ENCODE assay signal across 17 mouse cellular contexts in the genomic region with DNA sequence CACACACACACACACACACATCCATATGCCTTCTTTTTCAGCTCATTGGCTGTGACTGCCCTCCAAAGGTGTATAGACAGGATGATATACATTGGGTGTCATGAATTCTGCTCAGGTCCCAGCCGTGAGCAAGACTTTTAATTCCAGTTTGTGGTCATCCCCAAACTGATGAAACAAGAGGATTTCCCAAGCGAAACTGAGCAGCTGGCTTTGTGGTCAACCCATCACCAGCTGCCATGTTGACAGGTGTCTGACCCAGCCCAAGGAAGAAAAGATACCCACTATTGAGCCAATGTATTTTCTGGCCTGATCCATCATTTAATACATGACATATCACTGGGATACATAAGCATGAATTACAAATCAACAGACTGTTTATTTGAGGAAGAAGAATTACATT.
"Had no signal": no experiment of that assay in that cellular context is flagged by ENCODE, and none has a peak within 500 bp of the region (broad histone marks: within the 10 kb centered on the region; RNA-seq: fewer than 3 reads in every experiment).

No protein-coding gene starts in this region.

- H3K9me3 ChIP-seq: limb, embryonic 12.5 days; limb, embryonic 15.5 days; liver, embryonic 15.5 days; lung, embryonic 15.5 days; midbrain, embryonic 12.5 days; midbrain, embryonic 15.5 days; stomach, embryonic 15.5 days had no signal

- H3K27ac ChIP-seq: kidney, postnatal 0 days; limb, embryonic 12.5 days; limb, embryonic 15.5 days; liver, embryonic 15.5 days; lung, embryonic 15.5 days; midbrain, embryonic 12.5 days; midbrain, embryonic 15.5 days; stomach, embryonic 15.5 days had no signal

- H3K4me2 ChIP-seq: limb, embryonic 12.5 days; limb, embryonic 15.5 days; liver, embryonic 11.5 days; liver, embryonic 15.5 days; lung, embryonic 15.5 days; midbrain, embryonic 12.5 days; midbrain, embryonic 15.5 days; stomach, embryonic 15.5 days had no signal

- H3K9ac ChIP-seq: limb, embryonic 12.5 days; limb, embryonic 15.5 days; liver, embryonic 15.5 days; lung, embryonic 15.5 days; midbrain, embryonic 12.5 days; midbrain, embryonic 15.5 days; stomach, embryonic 15.5 days had no signal

- DNase-seq: kidney, adult 18-20 months; kidney, postnatal 36 days; left cerebral cortex, postnatal 4 days; lung, adult 18-20 months; lung, postnatal 10 days; lung, postnatal 36 days; thymus, postnatal 25 days had no signal

- H3K36me3 ChIP-seq: limb, embryonic 12.5 days; limb, embryonic 15.5 days; liver, embryonic 15.5 days; lung, embryonic 15.5 days; midbrain, embryonic 12.5 days; midbrain, embryonic 15.5 days; stomach, embryonic 15.5 days had no signal

- H3K4me3 ChIP-seq: limb, embryonic 12.5 days; limb, embryonic 15.5 days; liver, embryonic 15.5 days; lung, embryonic 15.5 days; midbrain, embryonic 12.5 days; midbrain, embryonic 15.5 days; stomach, embryonic 15.5 days had no signal

- H3K4me1 ChIP-seq: liver, embryonic 15.5 days; midbrain, embryonic 12.5 days; midbrain, embryonic 15.5 days; stomach, embryonic 15.5 days had no signal

- ATAC-seq: intestine, embryonic 16.5 days; midbrain, embryonic 15.5 days had no signal

- H3K27me3 ChIP-seq: limb, embryonic 12.5 days; limb, embryonic 15.5 days; liver, embryonic 15.5 days; lung, embryonic 15.5 days; midbrain, embryonic 12.5 days; midbrain, embryonic 15.5 days; stomach, embryonic 15.5 days had no signal
